Mouse (Mus musculus): ENCODE results near the gene Adora3. TPM values are rescaled to one million over a fixed set of nuclear protein-coding genes. Genes with fewer than 3 reads are reported as not detected.

Adora3 gene
- polyA plus RNA-seq (2012; rRNA removed; ENCODE audit: low replicate concordance), result 0.32 and 2.4 TPM in 2 replicates

DNA sequence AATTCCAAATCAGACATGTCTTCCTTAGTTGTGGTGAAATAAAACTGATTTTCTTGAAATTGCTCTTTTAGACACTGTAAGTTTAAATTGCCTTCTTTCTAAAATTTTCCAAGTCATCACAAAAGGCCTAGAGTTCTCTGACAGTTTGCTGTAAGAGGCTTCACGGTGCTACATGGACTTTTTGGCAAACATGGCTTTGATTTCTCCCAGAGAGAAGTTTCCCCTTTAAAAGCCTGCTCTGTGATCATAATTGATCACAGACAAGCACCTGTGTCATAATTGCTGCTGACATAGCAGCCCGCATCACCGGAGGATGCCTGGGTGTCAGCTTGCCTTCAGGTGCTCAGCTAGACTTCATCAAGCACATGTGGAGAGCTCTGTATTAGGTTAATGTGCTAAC, at the start of gene Adora3, which contains the start of gene Tmigd3:
TSS of gene Adora3 (plus strand) at position 301 of the 400 bp plus-strand sequence.
TSS of gene Tmigd3 (plus strand) at position 346 of the 400 bp plus-strand sequence.

DNA sequence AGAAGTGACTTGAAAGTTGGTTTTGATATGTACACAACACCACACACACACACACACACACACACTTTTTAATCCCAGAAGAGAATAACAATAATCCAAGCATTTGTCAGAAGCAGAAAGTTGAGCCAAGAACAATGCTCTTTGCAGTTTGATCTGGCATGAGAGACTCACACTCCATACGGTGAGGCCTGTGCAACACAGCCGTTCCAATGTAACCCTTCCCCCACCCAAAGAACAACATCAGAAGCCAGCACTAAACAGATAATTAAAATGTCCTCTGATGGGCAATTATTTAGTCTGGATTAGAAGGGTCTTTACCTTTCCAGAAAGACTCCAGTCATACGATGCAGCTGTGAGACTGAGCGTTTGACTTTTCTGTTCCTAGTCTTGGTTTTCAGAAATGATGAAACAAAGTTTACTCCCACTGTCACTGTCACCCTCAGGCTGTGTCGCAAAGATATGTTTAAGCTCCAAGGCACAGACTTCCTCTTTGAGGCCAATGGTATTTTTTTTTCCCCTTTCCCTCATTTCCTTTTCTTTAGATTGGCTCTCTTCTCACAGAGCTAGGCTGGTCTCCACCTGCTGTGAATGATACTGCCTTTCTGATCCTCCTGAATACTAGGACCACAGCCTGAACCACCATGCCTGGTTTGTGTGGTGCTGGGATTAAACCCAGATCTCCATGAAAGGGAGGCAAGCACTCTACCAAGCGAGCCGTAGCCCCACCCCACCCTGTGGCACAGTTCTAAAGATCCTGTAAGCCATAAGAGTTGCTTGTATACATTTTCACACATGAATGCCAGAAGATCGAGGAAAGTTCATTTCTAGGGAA, 61.8 kb downstream of the Adora3 start, which contains the start of gene I830077J02Rik:
TSS of gene I830077J02Rik (minus strand) at position 425 of the 832 bp plus-strand sequence.

Other genes with a start within 250 kb of the Adora3 start
- 3.9 and 14.5 TPM in 2 replicates for gene Ddx20, start 183.3 kb upstream of the Adora3 start, polyA plus RNA-seq (2012; rRNA removed; ENCODE audit: low replicate concordance)
- 5.0 and 13.0 TPM in 2 replicates for gene Inka2, start 166.3 kb upstream of the Adora3 start, polyA plus RNA-seq (2012; rRNA removed; ENCODE audit: low replicate concordance)
- 9.7 and 19.3 TPM in 2 replicates for gene Rap1a, start 69.5 kb upstream of the Adora3 start, polyA plus RNA-seq (2012; rRNA removed; ENCODE audit: low replicate concordance)
- 0.60 and 1.8 TPM in 2 replicates for gene Tmigd3, start within 50 bp of the Adora3 start, polyA plus RNA-seq (2012; rRNA removed; ENCODE audit: low replicate concordance)
- gene I830077J02Rik, start 61.8 kb downstream of the Adora3 start, polyA plus RNA-seq (2012; rRNA removed; ENCODE audit: low replicate concordance), result 0.92 and 1.9 TPM in 2 replicates
- 52.5 and 96.6 TPM in 2 replicates for gene Wdr77, start 88.5 kb downstream of the Adora3 start, polyA plus RNA-seq (2012; rRNA removed; ENCODE audit: low replicate concordance)
- gene Atp5f1, start 89.2 kb downstream of the Adora3 start, polyA plus RNA-seq (2012; rRNA removed; ENCODE audit: low replicate concordance), result 121 and 147 TPM in 2 replicates
- gene Ovgp1, start 102.9 kb downstream of the Adora3 start, polyA plus RNA-seq (2012; rRNA removed; ENCODE audit: low replicate concordance), result 1.3 and 2.7 TPM in 2 replicates
- gene Pifo, start 143.8 kb downstream of the Adora3 start, polyA plus RNA-seq (2012; rRNA removed; ENCODE audit: low replicate concordance), result not detected in 2 replicates
- 0.40 TPM in 1 of 2 replicates, not detected in the other for gene Chil5, start 162.0 kb downstream of the Adora3 start, polyA plus RNA-seq (2012; rRNA removed; ENCODE audit: low replicate concordance)
- gene Chia1, start 242.4 kb downstream of the Adora3 start, polyA plus RNA-seq (2012; rRNA removed; ENCODE audit: low replicate concordance), result 0.06 TPM in 2 replicates

All from subcutaneous adipose tissue, adult 2 months (tissue).